Mouse (Mus musculus): ENCODE results near the gene Rdh16f2.
"Not testable (repeated sequence)": the region's sequence is repeated elsewhere in the genome, so short reads cannot be mapped to it uniquely, and the experiment has no call there.

Rdh16f2 gene

GRCm38 (mm10) chr10:127888605-127889004 lies 22.3 kb downstream of the Rdh16f2 start, which contains the start of gene Rdh7:
Gene Rdh7 (minus strand): TSS chr10:127888817.
- in situ Hi-C loops (cut with MboI, MseI): no loop called here

GRCm38 (mm10) chr10:127891481-127891880 lies 25.2 kb downstream of the Rdh16f2 start:
- in situ Hi-C loops (cut with MboI, MseI): no loop called here

- in situ Hi-C loops (cut with MboI, MseI): not testable (repeated sequence)
These were observed 27.1 kb downstream of the Rdh16f2 start for GRCm38 (mm10) chr10:127893163-127894022.

GRCm38 (mm10) chr10:127896705-127897104 lies 30.4 kb downstream of the Rdh16f2 start:
- in situ Hi-C loops (cut with MboI, MseI): no loop called here

GRCm38 (mm10) chr10:127897506-127897905 lies 31.2 kb downstream of the Rdh16f2 start:
- in situ Hi-C loops (cut with MboI, MseI): no loop called here

GRCm38 (mm10) chr10:127898218-127898617 lies 31.9 kb downstream of the Rdh16f2 start, which contains the start of gene Sdr9c7:
Gene Sdr9c7 (plus strand): TSS chr10:127898518.
- in situ Hi-C loops (cut with MboI, MseI): no loop called here

GRCm38 (mm10) chr10:127899783-127900182 lies 33.5 kb downstream of the Rdh16f2 start:
- in situ Hi-C loops (cut with MboI, MseI): no loop called here

- in situ Hi-C loops (cut with MboI, MseI): no loop called here
These were observed 35.5 kb downstream of the Rdh16f2 start for GRCm38 (mm10) chr10:127901751-127902150.

- in situ Hi-C loops (cut with MboI, MseI): no loop called here
These were observed 36.8 kb downstream of the Rdh16f2 start for GRCm38 (mm10) chr10:127903116-127903515.

GRCm38 (mm10) chr10:127904718-127905446 lies 38.6 kb downstream of the Rdh16f2 start:
- in situ Hi-C loops (cut with MboI, MseI): no loop called here

GRCm38 (mm10) chr10:127906138-127906537 lies 39.9 kb downstream of the Rdh16f2 start:
- in situ Hi-C loops (cut with MboI, MseI): no loop called here

- in situ Hi-C loops (cut with MboI, MseI): no loop called here
These were observed 41.2 kb downstream of the Rdh16f2 start for GRCm38 (mm10) chr10:127907386-127907951.

- in situ Hi-C loops (cut with MboI, MseI): no loop called here
These were observed 49.3 kb downstream of the Rdh16f2 start for GRCm38 (mm10) chr10:127915578-127915977.

GRCm38 (mm10) chr10:127917183-127917582 lies 50.9 kb downstream of the Rdh16f2 start:
- in situ Hi-C loops (cut with MboI, MseI): not testable (repeated sequence)

- in situ Hi-C loops (cut with MboI, MseI): no loop called here
These were observed 51.4 kb downstream of the Rdh16f2 start for GRCm38 (mm10) chr10:127917651-127918050.

- in situ Hi-C loops (cut with MboI, MseI): no loop called here
These were observed 56.0 kb downstream of the Rdh16f2 start for GRCm38 (mm10) chr10:127922241-127922640.

GRCm38 (mm10) chr10:127923024-127923423 lies 56.8 kb downstream of the Rdh16f2 start:
- in situ Hi-C loops (cut with MboI, MseI): no loop called here

GRCm38 (mm10) chr10:127924597-127925378 lies 58.5 kb downstream of the Rdh16f2 start:
- in situ Hi-C loops (cut with MboI, MseI): loop anchor here in 1 of 2 experiments (5.0 kb wide), 1 partner anchor 87 kb away; no protein-coding TSS in a partner anchor

Data from T-helper 17 cell (primary cell).